Mouse (Mus musculus): ENCODE results near the gene Tkt.

Tkt gene

GRCm38 (mm10) chr14:30622130-30622529 lies 74.0 kb downstream of the Tkt start:
- no peak for DNase-seq (ENCODE audit: low spot score)

GRCm38 (mm10) chr14:30622556-30622955 lies 74.4 kb downstream of the Tkt start:
- no peak for DNase-seq (ENCODE audit: low spot score)

Measured in layer of hippocampus, adult 11-12 months (tissue).